Mouse (Mus musculus): Measurements from ENCODE around the gene Ptar1. TPM values are rescaled to one million over a fixed set of nuclear protein-coding genes. Genes with fewer than 3 reads are reported as not detected.

The Ptar1 gene
- total RNA-seq, 2 experiments from 2014 or later, result 18.2 to 18.8 TPM

DNA sequence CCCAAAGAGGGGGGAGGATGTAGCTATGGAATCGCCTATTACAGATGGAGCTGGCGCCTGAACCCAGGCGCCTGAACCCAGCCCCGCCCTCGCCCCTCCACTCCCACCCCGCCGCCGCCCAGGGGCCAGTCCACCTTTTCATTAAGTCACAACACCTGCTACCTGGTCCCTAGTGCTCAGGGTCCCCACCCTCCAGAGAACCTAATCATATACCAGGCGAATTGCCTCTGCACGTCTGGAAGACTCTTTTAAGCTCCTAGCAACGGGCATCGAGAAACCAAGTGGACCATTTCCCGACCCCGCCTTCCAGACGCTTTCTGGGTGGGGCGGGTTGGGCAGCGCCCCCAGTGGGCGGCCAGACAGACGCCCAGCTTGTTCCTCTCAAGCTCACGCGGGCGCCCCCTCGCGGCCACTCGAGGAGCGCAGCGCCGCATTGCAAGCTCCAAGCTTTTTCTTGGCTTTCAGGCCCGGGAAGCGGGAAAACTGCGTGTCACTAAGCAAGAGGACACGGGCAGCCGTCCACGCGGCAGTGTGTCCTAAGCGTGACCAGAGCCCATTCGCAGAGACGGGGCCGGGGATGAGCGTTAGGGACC is 70.8 kb downstream of the Ptar1 start:
- DNase-seq (ENCODE audit: low spot score), result peak; percentile 92

DNA sequence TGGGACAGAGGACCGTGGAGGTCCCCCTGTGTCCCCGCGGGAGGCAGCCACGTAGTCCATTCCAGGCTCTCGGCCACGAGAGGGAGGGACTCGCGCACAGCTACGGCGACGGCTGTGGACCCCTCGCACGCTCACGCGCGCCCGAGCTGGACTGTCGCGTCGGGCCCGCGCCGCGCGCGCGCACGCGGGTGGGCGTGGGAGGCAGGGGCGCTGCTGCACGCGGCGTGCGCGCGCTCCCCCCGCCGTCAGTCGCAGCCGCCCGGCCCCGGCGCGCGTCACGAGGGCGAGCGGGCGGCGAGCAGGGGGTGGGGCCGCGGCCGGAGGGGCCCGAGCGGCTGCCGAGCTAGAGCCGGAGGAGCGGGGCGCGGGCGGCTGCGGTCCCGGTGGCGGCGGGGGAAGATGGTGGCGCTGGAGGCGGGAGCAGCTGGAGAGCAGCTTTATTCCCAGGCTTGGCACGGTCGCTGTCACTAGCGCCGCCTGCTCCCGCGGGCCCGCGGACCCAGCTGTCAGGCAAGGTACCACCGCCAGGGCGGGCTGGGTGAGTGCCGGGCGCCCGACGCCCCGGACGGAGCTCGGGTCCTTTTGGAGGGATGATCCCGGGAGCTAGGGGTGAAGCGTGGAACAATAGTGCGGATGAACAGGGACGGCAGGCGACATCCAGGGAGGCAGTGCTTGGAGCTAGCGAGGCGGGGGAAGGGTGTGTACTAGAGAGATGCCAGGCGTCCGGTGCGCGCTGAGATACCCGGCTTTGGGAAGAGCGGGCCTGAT is 71.5 kb downstream of the Ptar1 start, which contains the start of gene Apba1:
Gene Apba1 (plus strand): TSS at position 334 of the 768 bp plus-strand sequence.
- DNase-seq (ENCODE audit: low spot score), result no peak

DNA sequence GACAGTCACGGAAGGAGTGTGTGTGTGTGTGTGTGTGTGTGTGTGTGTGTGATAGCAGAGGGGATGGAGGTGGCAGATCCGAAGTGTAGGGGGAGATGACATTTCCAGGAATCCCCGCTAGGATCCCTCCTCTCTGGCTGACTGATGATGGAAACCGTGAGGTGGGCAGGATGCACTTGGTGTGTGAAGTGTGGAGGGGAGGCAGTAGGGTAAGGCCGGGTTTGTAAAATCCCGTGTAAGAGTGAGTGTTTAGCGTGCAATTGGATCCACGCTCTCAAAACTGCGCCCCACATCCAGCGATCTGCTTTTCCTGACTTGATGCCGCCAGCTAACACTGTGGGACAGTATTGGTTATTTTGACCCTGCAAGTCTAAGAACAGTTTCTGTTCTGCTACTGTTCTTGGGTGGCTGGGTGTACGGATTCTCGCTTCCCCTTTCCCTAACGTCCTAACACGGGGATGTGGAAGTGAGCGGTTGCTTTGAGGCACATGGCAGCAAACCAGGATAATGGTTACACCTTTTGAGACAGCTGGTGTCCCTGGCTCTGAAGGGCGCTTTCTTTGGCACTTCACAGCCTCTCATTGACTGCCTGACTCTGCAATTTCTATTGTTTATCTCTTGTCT is 72.2 kb downstream of the Ptar1 start:
- DNase-seq (ENCODE audit: low spot score), result peak; percentile 9

DNA sequence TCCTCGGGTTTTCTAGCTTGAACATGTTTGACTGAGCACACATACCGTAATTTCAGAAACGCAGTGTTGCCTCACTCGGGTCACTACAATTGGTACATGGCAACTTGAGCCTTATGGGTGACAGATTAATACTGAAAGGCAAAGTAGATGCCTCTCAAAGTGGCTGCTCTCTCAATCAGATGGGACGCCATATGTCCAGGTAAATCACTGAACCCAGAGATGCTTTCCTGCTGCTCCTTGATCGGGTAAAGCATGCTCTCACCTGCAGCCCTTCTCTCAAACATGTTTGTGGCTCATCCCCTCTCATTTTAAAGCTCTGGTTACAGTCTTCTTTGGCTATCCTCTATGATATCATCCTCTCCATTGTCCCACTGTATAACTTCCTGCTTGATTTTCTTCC is 76.1 kb downstream of the Ptar1 start:
- no peak for DNase-seq (ENCODE audit: low spot score)

DNA sequence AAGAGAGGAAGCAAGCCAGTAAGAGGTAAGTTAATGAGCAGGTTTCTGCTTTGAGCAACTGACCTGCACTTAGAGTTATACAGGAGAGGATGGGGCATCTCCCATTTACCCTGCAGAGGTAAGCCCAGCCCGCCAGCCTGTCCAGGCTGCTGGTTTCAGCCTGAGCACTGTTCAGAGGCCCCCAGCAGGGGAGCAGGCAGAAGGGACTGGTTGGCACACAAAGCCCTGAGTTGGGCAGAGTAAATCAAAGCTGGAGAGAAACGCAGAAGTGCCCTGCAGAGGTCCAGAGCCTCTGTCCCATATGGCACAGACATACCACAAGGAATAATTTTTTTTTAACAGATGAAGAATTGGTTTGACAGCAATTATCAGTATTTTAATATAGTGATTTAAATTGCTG is 76.8 kb downstream of the Ptar1 start:
- DNase-seq (ENCODE audit: low spot score), result no peak

DNA sequence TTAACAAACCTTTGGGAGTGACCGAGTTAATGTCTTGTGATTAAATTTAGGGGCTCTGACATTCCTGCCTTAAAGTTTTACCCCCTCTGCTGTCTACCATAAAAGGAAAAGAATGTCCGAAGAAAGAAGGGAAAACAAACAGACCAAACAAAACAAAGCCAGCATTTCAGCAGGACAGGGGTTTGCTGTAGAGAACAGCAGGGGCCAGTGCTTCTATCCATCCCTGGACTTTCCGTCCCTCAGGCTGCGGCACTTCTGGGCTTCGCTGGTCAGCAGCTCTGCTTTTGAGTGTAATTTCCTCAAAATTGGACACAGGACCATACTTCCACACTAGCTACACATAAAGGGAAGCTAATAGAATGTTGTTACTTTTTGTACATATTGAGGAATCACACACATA is 81.6 kb downstream of the Ptar1 start:
- no peak for DNase-seq (ENCODE audit: low spot score)

DNA sequence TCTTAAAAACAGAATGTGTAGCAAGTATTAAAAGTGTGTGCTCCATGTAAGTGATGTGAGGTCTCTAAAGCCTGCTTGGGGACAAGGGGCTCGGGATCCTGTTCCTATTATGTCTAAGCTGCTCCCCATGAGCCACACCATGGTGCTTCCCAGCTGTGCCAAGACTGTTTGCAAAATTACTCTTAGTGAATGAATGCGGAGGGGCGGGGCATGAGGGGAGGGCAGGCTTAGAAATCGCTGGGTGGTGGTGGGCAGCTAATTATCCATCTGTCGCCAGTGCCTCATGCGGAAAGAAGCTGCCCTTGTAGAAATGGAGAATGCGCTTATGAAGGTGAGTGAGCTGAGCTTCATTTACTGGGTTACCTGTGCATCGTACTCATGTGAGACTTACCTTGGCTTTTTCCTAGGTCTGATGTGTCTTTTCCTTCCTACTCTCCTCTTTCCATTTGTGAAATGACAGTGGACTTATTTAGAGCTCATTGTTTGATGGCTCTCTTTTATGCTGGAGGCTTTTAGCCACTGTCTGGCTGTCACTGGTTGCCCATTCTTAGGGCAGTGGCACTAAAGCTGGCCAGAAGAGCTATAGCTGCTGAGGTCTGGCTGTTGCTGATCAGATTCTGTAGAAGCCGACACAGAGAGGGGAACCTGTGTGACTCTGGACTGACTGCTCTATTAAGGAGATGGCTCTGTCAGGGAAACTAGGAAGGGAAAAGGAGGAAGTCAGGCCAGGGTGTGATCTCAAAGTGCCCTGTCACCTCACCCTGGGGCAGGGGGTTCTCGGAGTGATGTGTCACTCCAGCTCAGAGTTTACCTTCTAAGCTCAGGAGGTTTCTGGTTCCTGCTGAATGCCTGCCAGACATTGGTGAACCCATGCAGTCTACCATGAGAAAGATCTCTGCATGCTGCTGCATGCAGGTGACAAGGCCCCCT is 83.5 kb downstream of the Ptar1 start:
- DNase-seq (ENCODE audit: low spot score), result no peak

DNA sequence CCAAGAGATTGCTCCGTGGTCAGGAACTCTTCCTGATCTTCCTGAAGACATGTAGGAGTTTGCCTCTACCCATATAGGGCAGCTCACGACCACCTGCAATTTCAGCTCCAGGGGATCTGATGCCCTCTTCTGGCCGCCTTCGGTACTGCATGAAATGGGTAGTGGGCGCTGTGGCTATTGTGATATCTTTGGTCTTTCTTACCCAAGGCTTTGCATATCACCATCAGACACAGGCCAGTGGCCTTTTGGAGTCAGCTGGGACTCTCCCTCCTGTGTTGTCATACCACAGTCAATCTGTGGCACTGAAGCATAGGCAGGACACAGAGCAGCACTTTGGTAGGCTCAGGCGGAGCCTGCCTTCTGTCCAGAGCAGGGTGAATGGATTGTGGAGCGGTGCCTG is 84.7 kb downstream of the Ptar1 start:
- no peak for DNase-seq (ENCODE audit: low spot score)

DNA sequence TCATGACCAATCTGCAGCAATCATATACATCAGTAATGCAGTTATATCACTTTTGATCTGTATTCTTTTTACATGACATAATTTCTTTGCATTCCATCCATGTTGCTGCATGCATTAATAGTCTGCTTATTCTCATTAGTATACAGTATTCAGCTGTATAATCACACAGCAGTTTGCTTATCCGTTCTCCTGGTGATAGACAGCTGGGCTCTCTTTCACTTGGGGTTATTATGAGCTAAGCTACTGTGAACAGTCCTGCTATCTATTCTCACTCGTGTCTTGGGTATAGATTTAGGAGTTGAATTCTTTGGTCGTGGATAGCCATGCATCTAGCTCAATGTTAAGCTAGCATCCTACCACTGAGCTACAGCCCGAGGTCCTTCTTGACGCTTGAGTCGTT is 88.1 kb downstream of the Ptar1 start:
- DNase-seq (ENCODE audit: low spot score), result no peak

DNA sequence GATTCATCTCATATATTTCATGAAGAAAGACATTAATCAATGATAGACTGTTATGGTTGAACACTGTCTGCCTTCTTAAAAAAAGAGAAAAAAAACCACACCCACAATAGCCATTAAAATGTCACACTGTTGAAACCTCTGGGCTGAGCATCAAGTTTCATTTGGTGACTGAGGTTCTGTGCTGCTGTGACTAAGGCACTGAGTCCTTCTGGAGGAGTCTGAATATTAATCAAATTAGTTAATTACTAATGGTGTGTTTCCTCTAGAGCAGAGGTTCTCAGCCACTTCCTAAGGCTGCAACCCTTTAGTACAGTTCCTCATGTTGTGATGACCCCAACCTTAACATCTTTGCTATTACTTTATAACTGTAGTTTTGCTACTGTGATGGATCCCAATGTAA is 91.9 kb downstream of the Ptar1 start:
- DNase-seq (ENCODE audit: low spot score), result no peak

DNA sequence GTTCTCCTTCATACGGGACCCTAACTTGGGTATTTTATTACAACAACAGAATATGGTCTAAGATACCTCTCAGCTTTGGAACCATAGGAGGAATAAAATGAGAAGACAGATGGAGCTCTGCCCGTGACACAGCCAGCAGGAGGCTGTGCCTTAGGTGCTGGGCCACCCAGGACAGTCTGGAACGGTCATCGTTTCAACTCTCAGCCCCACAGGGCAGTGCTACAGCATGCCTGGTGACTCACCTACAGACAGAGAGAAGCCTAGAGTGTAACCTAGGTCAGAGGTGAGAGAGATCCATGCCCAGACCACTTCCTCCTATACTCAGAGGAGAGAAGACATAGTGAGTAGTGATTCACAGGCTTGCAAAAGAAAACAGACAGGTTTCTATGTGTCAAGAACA is 92.9 kb downstream of the Ptar1 start:
- no peak for DNase-seq (ENCODE audit: low spot score)

Other genes starting within 250 kb of the Ptar1 start
- gene Mamdc2, start 239.0 kb upstream of the Ptar1 start, total RNA-seq (2021), result 1 to 10 TPM; 1.1 to 2.3 TPM
- gene 1700028P14Rik, start 34.6 kb upstream of the Ptar1 start, total RNA-seq (2021), result not detected
- 1 to 10 TPM in 1 of 2 experiments, under 1 TPM in 1; 0.82 to 1.3 TPM for gene Apba1, start 71.5 kb downstream of the Ptar1 start, total RNA-seq (2021)

Measured in gastrocnemius, adult 18-20 months (tissue).